Mouse (Mus musculus) spleen, adult 2 months (tissue): ENCODE results near the gene Kif22.

Experiments
- CTCF ChIP-seq: fragments of 200-500 bp; IDR thresholded peaks from 2 replicates; pipeline ENCODE4 v1.5.1; 2011; ENCODE audit warnings: mild to moderate bottlenecking, inconsistent platforms; ENCODE audit not compliant: insufficient read depth, insufficient read length, insufficient replicate concordance; ENCODE audit errors: extremely low read depth
- POLR2A ChIP-seq: fragments of 200-500 bp; IDR thresholded peaks from 2 replicates; pipeline ENCODE4 v1.6.1; 2011; ENCODE audit warnings: low read depth, low read length, inconsistent platforms

DNA sequence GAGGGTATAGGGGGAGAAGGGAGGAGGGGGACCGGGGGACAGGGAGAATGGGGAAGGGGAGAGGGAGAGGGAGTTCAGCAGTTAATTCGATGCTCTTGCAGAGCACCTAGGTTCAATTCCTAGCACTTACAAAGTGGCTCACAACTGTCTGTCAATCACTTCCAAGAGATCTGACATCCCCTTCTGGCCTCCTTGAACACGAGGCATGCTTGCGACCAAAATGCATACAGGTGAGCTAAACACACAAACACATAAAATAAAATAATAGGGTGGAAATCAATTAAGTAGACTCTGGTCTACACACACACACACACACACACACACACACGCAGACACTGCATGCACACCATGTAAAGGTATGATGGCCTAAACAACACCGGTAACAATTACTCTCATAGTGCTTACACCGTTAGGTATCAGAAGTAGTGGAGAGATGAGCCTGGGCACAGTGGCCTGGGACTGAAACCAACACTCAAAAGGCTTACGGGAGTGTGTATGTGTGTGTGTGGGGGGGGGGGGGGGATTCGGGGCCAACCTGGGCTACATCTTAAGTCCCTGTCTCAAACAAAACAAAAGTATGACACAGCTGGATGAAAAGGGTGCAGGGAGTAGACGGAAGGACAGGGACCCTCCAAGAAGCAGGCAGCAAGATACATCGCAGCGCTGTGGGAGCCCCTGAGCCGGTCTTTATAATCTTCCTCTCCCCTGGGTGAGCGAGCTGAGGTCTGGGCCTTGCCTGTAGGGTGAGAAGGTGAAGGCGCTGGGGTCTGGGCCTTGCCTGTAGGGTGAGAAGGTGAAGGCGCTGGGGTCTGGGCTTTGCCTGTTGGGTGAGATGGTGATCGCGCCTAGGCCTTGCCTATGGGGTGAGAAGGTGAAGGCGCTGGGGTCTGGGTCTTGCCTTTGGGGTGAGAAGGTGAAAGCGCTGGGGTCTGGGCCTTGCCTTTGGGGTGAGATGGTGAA is 48.2 kb upstream of the Kif22 start:
- no peak for TF ChIP-seq CTCF
- TF ChIP-seq POLR2A = no peak
